Mouse (Mus musculus) neural tube, embryonic 11.5 days (tissue): ENCODE measurements around the gene Slc22a12. TPM values are rescaled to one million over a fixed set of nuclear protein-coding genes. Genes with fewer than 3 reads are reported as not detected.

Source experiments
- ATAC-seq: fragments of 200-750 bp; cut with Nextera tagmentation; 2 replicates; pipeline ENCODE4 v1.8.0; 2017; ENCODE audit warnings: moderate number of reproducible peaks, mild to moderate bottlenecking, moderate TSS enrichment, moderate library complexity; ENCODE audit not compliant: insufficient read depth, low FRiP score, low TSS enrichment
- DNase-seq: peaks from one replicate; pipeline ENCODE4 v3.0.0-alpha.2; 2015; ENCODE audit warnings: low spot score
- H3K27ac ChIP-seq: fragments of 300-500 bp; sonication (generic); 2 replicates; pipeline ENCODE4 v1.5.1; 2014; ENCODE audit warnings: low read depth, mild to moderate bottlenecking, low read length
- H3K27me3 ChIP-seq: fragments of 300-500 bp; sonication (generic); 2 replicates; pipeline ENCODE4 v1.6.1; 2014; ENCODE audit warnings: mild to moderate bottlenecking, low read length, mixed read lengths; ENCODE audit not compliant: control insufficient read depth, insufficient read depth
- H3K36me3 ChIP-seq: fragments of 300-500 bp; sonication (generic); 2 replicates; pipeline ENCODE4 v1.6.1; 2014; ENCODE audit warnings: mild to moderate bottlenecking, low read length, moderate library complexity, mixed read lengths; ENCODE audit not compliant: control insufficient read depth, insufficient read depth
- H3K4me1 ChIP-seq: fragments of 300-500 bp; sonication (generic); 2 replicates; pipeline ENCODE4 v1.6.1; 2014; ENCODE audit warnings: low read length, mixed read lengths; ENCODE audit not compliant: control insufficient read depth, insufficient read depth
- H3K4me2 ChIP-seq: fragments of 300-500 bp; sonication (generic); 2 replicates; pipeline ENCODE4 v1.6.1; 2014; ENCODE audit warnings: low read depth, mild to moderate bottlenecking, moderate library complexity
- H3K4me3 ChIP-seq: fragments of 300-500 bp; sonication (generic); 2 replicates; pipeline ENCODE4 v1.5.1; 2014; ENCODE audit warnings: low read depth, low read length
- H3K9ac ChIP-seq: fragments of 300-500 bp; sonication (generic); 2 replicates; pipeline ENCODE4 v1.6.1; 2014; ENCODE audit warnings: mild to moderate bottlenecking, low read length
- H3K9me3 ChIP-seq: fragments of 300-500 bp; sonication (generic); 2 replicates; pipeline ENCODE4 v1.6.1; 2016; ENCODE audit warnings: low read length; ENCODE audit not compliant: control insufficient read depth
- WGBS: fragments of 180-500 bp; shearing (Covaris S2); extraction: QIAGEN DNeasy Blood & Tissue Kit; methylation state at CpG from one replicate; pipeline ENCODE4 v1.1.7; 2014; 5-methylcytosine and 5-hydroxymethylcytosine counted together
- polyA plus RNA-seq: library from polyadenylated mRNA; unstranded; fragments of >200 nt; fragmentation: Nextera tagmentation; extraction: Ambion mirVana; gene quantifications from 2 replicates; pipeline ENCODE4 v1.2.1, GENCODE M21; 2014

Slc22a12 gene
- polyA plus RNA-seq = not detected in 2 replicates

DNA sequence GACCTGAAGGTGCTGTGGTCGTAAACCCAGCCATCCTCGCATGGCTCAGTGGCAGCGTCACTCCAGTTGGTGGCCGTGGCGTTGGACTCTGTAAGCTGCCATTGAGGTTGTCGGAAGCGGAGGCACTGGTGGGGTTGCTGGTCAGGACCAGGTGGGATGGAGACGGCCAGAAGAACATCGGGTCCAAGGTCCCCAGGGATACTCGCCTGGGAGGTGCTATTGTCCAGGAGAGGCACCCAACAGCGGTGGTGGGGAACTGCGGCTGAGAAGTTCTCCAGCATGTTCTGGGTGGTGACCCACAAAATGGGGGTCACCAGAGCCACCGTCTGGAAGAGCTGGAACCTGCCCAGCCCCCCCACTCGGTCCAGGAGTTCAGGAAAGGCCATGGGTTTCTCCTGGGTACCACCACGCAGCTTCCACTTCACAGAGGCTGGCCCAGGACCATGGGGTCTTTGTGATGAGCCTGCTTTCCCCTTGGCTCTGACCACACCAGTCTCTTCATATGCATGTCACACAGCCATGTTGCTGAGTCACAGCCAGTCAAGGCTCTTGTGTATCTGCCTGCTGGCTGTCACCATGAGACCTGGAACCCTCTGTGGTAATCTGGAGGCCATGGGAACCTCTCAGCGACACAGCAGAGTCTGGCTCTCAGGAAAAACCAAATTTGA is at the start of gene Slc22a12:
Gene Slc22a12 (minus strand): TSS at position 666 of the 668 bp plus-strand sequence.
- no peak for ATAC-seq
- Histone ChIP-seq H3K4me2 (no peak within 1 kb of the TSS), H3K36me3 (no peaks in the 10 kb centered on the region), H3K4me3 (no peak within 1 kb of the TSS), H3K9ac (no peak within 1 kb of the TSS), H3K9me3 (no peaks in the 10 kb centered on the region), H3K27ac (no peak within 1 kb of the TSS), H3K4me1 (no peaks in the 10 kb centered on the region), H3K27me3 (no peaks in the 10 kb centered on the region)
- DNase-seq = no peak
- 91% methylated on average over 16 of the region's 16 CpGs for WGBS

DNA sequence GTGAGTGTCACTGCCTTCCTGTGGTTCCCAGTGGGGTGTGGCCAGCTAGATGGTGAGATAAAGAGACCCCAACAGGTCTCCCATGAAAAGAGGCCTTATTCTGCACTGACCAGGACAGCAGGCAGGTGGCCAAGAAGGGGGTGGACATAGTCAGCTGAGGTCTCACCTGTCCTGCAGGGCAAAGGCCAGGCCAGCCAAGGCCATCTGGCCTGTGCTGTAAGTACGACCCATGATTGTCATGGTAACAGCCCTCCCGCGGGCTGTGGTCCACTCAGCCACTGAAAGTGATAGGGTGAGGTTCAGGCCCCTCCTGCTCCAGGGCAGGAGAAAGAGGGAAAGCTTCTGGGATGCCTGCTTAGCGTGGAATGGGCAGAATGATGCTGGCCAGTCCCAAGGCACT is 29.2 kb upstream of the Slc22a12 start:
- Histone ChIP-seq H3K27ac (no peak overlapping the region), H3K4me3 (no peak overlapping the region), H3K27me3 (no peaks in the 10 kb centered on the region), H3K4me2 (no peak overlapping the region), H3K4me1 (no peaks in the 10 kb centered on the region), H3K9me3 (no peaks in the 10 kb centered on the region), H3K9ac (no peak overlapping the region), H3K36me3 (no peaks in the 10 kb centered on the region)
- DNase-seq = no peak
- 24% methylated on average over 4 of the region's 4 CpGs for WGBS
- no peak for ATAC-seq

DNA sequence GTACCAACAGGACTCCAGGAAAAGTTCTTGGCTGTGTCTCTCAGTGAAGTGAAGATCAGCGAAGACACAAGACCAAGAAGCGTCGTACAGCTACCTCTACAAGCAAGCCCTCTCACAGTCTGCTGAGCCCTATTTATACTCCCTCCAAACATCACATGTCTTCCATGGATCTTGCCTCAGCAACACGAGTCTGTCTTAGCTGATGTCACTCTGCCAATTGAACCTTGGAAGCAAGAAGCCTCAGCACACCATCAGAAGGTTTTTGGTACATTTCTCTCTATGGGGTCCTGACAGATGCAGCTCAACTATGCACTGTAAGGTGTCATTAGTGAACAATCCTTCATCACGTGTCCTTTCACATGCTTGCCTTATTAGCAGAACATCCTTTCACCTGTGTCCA is 28.6 kb upstream of the Slc22a12 start:
- H3K4me2 ChIP-seq = no peak overlapping the region
- no peaks in the 10 kb centered on the region for H3K36me3 ChIP-seq
- H3K4me3 ChIP-seq = no peak overlapping the region
- DNase-seq (no peak), ATAC-seq (no peak)
- no peak overlapping the region for H3K27ac ChIP-seq
- no peak overlapping the region for H3K9ac ChIP-seq
- H3K4me1 ChIP-seq = no peaks in the 10 kb centered on the region
- no peaks in the 10 kb centered on the region for H3K27me3 ChIP-seq
- whole genome bisulfite sequencing = 88% methylated on average over 5 of the region's 5 CpGs
- H3K9me3 ChIP-seq = no peaks in the 10 kb centered on the region

DNA sequence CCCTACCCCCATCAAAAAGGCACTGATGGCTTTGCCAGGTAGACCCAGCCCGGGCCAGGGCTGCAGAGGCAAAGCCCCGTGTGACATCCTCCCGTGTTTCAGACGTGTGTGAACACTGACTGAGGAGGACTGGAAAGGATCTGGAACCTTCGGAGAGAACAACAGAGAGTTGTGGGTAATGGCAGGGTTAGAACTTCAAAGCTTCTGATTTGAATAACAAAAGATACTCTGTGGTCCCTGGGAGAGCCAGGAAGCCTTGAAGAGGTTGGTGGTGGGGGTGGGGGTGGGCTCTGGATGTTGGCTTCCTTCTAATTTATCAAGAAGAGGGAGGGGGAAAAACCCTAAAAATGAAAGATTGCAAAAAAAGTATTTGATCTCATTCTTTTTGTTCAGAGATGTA is 26.7 kb upstream of the Slc22a12 start:
- ATAC-seq (no peak), DNase-seq (no peak)
- Histone ChIP-seq H3K4me2 (no peak overlapping the region), H3K9me3 (no peaks in the 10 kb centered on the region), H3K27me3 (no peaks in the 10 kb centered on the region), H3K27ac (no peak overlapping the region), H3K4me1 (no peaks in the 10 kb centered on the region), H3K4me3 (no peak overlapping the region), H3K9ac (no peak overlapping the region), H3K36me3 (no peaks in the 10 kb centered on the region)
- WGBS = 36% methylated on average over 5 of the region's 5 CpGs

DNA sequence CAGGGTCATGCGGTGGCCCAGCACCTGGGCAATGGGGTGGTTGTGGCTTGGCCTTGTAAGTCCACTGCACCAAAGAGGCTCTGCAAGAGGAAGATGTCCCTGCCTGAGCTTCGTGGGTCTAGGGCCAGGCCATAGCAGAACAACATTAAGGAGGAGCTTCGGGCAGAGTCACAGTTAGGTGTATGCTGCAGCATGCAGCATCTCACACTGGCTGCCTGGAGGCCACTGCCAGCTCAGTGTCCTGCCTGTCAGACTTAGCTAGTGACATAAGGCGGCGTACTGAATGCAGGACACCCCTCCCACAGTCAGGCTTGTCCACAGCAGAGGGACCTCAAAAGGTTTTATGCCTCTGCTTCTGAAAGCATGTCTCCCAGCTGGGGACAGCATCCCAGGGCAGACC is 26.2 kb upstream of the Slc22a12 start:
- DNase-seq (no peak), ATAC-seq (no peak)
- Histone ChIP-seq H3K27me3 (no peaks in the 10 kb centered on the region), H3K9ac (no peak overlapping the region), H3K4me3 (no peak overlapping the region), H3K27ac (no peak overlapping the region), H3K36me3 (no peaks in the 10 kb centered on the region), H3K4me2 (no peak overlapping the region), H3K9me3 (no peaks in the 10 kb centered on the region), H3K4me1 (no peaks in the 10 kb centered on the region)
- WGBS = 78% methylated on average over 5 of the region's 5 CpGs

DNA sequence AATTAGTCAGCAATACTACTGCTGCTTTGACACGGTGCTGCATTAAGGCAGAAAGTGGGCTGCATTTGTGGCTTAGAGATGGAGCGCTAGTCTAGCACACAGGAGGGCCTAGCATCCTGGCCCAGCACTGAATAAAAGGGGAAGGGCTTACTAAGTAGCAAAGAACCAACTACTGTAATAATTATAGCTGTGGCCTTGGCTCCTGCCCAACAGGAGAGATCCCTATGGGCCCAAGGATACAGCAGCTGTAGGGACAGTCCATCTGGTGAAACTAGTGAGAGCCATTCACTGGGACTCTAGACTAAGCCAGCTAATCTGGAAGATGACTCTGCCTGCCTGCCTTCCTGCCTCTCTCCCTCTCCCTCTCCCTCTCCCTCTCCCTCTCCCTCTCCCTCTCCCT is 23.6 kb upstream of the Slc22a12 start:
- 93% methylated on average over 2 of the region's 2 CpGs for WGBS
- ATAC-seq = no peak

DNA sequence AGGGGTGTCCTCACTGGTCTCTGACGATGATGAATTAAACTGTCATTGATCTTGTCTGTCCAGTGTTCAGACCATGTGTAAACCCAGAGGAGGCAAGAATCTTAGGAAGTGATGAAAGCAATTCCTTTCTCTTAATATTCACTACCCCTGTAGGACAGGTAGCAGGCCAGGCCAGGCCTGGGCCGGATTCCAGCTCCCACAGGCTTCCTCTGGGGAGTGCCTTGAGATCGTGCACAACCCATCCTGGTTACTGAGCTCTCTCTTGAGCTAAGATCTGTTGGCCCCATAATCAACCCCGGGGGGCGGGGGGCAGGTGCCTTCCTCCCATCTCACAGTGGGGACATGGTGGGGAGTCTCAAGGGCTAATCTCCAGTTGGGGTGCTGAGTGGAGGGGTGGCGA is 22.3 kb upstream of the Slc22a12 start:
- H3K27ac ChIP-seq = no peak overlapping the region
- no peaks in the 10 kb centered on the region for H3K9me3 ChIP-seq
- no peak for ATAC-seq
- no peaks in the 10 kb centered on the region for H3K36me3 ChIP-seq
- H3K4me2 ChIP-seq = no peak overlapping the region
- H3K27me3 ChIP-seq = no peaks in the 10 kb centered on the region
- H3K9ac ChIP-seq = no peak overlapping the region
- H3K4me1 ChIP-seq = no peaks in the 10 kb centered on the region
- no peak overlapping the region for H3K4me3 ChIP-seq
- WGBS = 90% methylated on average over 6 of the region's 6 CpGs
- no peak for DNase-seq

More for the DNA sequence above, 23.6 kb upstream of the Slc22a12 start:
- H3K9me3 ChIP-seq = no peaks in the 10 kb centered on the region
- no peaks in the 10 kb centered on the region for H3K36me3 ChIP-seq
- no peak overlapping the region for H3K9ac ChIP-seq
- no peak for DNase-seq
- H3K4me1 ChIP-seq = no peaks in the 10 kb centered on the region
- H3K27ac ChIP-seq = no peak overlapping the region
- H3K4me2 ChIP-seq = no peak overlapping the region
- no peaks in the 10 kb centered on the region for H3K27me3 ChIP-seq
- no peak overlapping the region for H3K4me3 ChIP-seq

DNA sequence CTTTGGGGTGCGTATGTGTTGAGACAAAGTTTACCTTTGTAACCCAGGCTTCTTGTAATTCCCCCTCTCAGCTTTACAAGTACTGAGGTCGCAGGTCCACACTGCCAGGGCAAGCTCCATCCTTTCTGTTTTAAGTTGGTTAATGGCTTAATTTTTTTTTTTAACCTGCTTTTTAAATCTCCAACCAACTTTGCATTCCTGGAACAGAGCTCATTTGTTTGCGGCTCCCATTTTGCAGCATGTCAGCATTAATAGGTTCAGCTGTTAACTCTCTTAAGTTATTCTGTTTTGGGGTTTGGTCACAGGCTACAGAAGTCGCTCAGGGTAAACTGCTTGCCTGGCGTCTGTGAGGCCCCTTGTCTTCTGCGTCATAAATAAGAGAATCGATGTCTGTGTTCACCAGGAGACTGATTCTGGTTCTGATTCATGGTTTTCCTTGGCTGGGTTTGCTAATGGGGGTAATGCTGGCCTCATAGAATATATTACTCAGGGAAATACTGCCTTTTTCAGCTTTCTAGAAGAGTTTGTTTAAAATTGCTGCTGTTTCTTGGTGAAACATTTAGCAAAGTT is 17.5 kb upstream of the Slc22a12 start:
- no peaks in the 10 kb centered on the region for H3K27me3 ChIP-seq
- no peak for ATAC-seq
- H3K4me2 ChIP-seq = no peak overlapping the region
- H3K36me3 ChIP-seq = no peaks in the 10 kb centered on the region
- no peaks in the 10 kb centered on the region for H3K9me3 ChIP-seq
- H3K27ac ChIP-seq = no peak overlapping the region
- H3K9ac ChIP-seq = no peak overlapping the region
- DNase-seq = no peak
- WGBS = 57% methylated on average over 7 of the region's 7 CpGs
- H3K4me3 ChIP-seq = no peak overlapping the region
- peaks cover 4% of the 10 kb centered on the region; the same call in 1 of the 2 replicates for H3K4me1 ChIP-seq

DNA sequence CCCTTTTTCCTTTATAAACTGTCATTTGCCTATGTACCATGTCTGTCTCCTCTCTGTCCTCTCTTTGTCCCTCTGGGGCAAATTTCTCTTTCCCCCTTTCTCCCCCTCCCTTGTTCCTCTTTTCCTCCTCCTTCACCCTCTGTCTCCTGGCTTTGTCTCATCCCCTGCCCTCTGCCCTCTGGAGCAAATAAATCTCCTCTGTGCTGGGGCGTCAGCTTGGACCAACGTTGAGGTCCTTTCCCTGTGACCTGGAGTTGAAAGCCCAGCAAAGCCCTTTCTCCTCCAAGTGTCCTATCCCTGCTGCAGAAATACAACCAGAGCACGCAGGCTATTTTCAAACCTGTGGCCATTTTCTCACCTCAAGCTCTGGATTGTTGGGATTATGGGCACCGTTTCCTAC is 16.7 kb upstream of the Slc22a12 start:
- Histone ChIP-seq H3K9ac (no peak overlapping the region), H3K9me3 (no peaks in the 10 kb centered on the region), H3K27ac (no peak overlapping the region), H3K27me3 (no peaks in the 10 kb centered on the region), H3K36me3 (no peaks in the 10 kb centered on the region), H3K4me1 (peaks cover 4% of the 10 kb centered on the region; the same call in 1 of the 2 replicates), H3K4me2 (no peak overlapping the region), H3K4me3 (no peak overlapping the region)
- DNase-seq (no peak), ATAC-seq (no peak)
- 37% methylated on average over 4 of the region's 4 CpGs for WGBS
